Mouse (Mus musculus): ENCODE results near the gene Gm11037. TPM values are rescaled to one million over a fixed set of nuclear protein-coding genes. Genes with fewer than 3 reads are reported as not detected.
A peak's percentile ranks its signal among the peaks of the same experiment; 100 is the strongest.

Gm11037 gene
- polyA plus RNA-seq, 1 experiment from 2014 or later, result not detected

DNA sequence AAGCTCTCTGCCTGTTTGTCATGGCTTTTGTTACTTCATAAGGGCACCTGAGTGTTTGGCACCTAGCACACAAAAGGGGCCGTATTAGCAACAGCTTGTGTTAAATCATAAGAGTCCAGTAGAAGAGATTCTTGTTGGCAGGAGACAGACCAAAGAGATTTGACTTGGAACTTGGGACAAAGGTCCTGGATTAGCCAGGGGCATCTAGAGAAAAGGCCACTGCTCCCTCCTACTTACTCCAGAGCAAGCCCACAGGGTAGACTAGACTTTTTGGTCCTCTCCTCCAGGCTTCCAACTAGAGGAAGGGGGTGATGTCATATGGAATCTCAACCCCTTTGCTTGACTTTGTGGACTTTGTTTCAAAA, 42.6 kb downstream of the Gm11037 start:
- 78% methylated on average over 1 of the region's 1 CpGs for WGBS
- H3K9ac ChIP-seq, result no peak overlapping the region
- H3K27ac ChIP-seq, result no peak overlapping the region
- H3K4me2 ChIP-seq (replicated peaks), result no peak overlapping the region
- H3K9me3 ChIP-seq, result no peaks in the 10 kb centered on the region
- ATAC-seq (ENCODE audit: insufficient number of reproducible peaks, insufficient read depth, low FRiP score, low TSS enrichment), result no peak
- H3K4me3 ChIP-seq, result no peak overlapping the region
- H3K4me1 ChIP-seq, result peaks cover 52% of the 10 kb centered on the region
- peaks cover 33% of the 10 kb centered on the region for H3K27me3 ChIP-seq
- peaks cover 11% of the 10 kb centered on the region; the same call in 1 of the 2 replicates for H3K36me3 ChIP-seq

DNA sequence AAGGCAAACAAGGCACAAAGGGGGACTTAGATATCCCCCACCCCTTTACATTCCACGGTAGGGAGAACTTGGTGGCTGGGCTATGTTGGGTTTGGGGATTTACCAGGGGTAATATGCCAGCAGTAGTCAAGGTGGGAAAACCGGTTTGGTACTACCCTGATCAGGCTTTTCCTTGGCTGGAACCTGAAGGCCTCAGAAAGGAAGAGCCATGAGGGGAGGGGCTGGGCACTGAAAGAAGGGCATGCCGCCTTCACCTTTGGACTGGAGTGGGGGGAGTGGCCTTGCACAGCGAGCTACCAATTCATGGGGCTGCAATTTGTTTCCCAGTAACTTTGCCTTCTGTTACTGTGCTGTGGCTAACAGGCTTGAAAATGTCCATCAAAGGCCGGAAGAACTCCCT, 43.2 kb downstream of the Gm11037 start:
- no peak for ATAC-seq (ENCODE audit: insufficient number of reproducible peaks, insufficient read depth, low FRiP score, low TSS enrichment)
- no peak overlapping the region for H3K4me2 ChIP-seq (replicated peaks)
- no peak overlapping the region for H3K4me3 ChIP-seq
- peaks cover 11% of the 10 kb centered on the region; the same call in 1 of the 2 replicates for H3K36me3 ChIP-seq
- H3K27me3 ChIP-seq, result peaks cover 27% of the 10 kb centered on the region
- 0 out of 2 replicates have a peak overlapping the region, but pooled peaks have one; percentile 38 for H3K27ac ChIP-seq
- 62% methylated on average over 5 of the region's 5 CpGs for WGBS
- H3K4me1 ChIP-seq, result peaks cover 46% of the 10 kb centered on the region
- no peaks in the 10 kb centered on the region for H3K9me3 ChIP-seq
- no peak overlapping the region for H3K9ac ChIP-seq

DNA sequence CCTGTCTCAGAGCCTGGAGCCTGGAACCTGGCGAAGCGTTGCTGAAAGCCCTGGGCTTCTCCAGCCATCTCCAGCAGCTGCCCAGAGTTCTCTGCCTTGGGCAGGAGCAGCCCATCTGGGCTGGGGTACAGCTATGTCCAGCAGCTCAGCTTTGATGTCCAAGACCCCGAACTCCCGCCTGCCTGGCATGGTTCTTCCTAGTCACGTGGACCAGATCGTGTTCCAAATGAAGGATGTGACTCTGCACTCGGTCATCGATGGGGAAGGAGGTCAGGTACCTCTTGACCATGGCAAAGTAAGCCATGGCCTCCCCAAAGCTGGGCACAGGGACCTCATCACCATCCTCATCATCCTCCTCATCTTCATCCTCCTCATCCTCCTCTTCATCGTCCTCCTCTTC, 44.6 kb downstream of the Gm11037 start:
- Histone ChIP-seq H3K4me2 (replicated peaks) (peak overlapping the region; percentile 99), H3K4me1 (peaks cover 41% of the 10 kb centered on the region), H3K9ac (peak overlapping the region; percentile 88), H3K4me3 (peak overlapping the region; percentile 79), H3K27me3 (peaks cover 13% of the 10 kb centered on the region), H3K36me3 (peaks cover 11% of the 10 kb centered on the region; the same call in 1 of the 2 replicates), H3K9me3 (no peaks in the 10 kb centered on the region), H3K27ac (no peak overlapping the region)
- 85% methylated on average over 9 of the region's 9 CpGs for WGBS
- no peak for ATAC-seq (ENCODE audit: insufficient number of reproducible peaks, insufficient read depth, low FRiP score, low TSS enrichment)

DNA sequence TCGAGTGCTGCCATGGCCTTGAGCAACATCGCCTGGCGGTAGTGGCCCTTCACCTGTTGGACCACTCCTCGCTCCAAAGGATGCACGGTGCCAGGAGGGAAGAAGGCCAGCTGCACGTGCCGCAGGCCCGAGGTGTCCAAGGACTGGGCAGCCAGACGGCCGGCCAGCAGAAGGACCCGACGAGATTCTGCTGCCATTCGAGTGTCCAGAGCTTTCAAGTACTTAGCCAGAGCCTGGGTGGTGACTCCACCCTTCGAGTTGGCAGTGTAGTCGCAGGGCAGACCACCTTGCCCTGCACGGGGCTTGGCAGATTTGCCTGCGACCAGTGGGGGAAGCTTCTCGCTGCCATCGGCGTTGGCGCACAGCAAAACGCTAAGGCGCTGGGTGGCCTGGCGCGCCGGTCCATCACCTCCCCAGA, 45.5 kb downstream of the Gm11037 start:
- no peak for ATAC-seq (ENCODE audit: insufficient number of reproducible peaks, insufficient read depth, low FRiP score, low TSS enrichment)
- Histone ChIP-seq H3K36me3 (peaks cover 11% of the 10 kb centered on the region; the same call in 1 of the 2 replicates), H3K9ac (peak overlapping the region; percentile 88), H3K4me3 (peak overlapping the region; percentile 79), H3K27me3 (peaks cover 4% of the 10 kb centered on the region; the same call in 1 of the 2 replicates), H3K4me1 (peaks cover 41% of the 10 kb centered on the region), H3K4me2 (replicated peaks) (peak overlapping the region; percentile 99), H3K9me3 (no peaks in the 10 kb centered on the region), H3K27ac (peak overlapping the region; percentile 84)
- 37% methylated on average over 26 of the region's 26 CpGs for WGBS

DNA sequence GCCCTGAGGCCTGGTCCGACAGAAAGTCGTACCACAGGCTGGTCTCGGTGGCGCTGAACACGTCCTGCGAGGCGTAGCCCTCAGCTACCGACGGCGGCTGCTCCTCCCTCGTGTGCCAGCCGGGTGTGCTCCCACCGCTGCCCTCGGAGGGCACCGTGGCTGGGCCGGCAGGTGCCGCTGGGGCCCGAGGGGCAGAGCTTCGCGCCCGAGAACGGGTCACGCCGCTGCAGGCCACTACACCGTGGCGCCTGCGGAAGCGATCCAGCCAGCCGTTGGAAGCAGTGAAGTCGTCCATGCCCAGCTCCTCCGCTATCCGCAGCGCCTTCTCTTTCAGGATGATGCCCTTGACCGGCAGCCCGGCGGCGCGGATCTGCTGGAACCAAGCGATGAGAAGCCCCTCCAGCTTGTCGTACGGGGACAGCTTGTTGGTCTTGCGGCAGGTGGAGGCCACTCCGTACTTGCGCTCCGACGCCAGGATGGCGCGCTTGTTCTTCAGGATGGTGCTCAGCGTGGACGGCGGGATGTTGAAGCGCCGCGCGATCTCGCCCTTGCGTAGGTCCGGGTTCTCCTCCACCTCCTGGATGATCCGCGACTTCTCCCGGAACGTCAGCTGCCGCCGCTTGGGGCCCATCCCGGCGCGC, 46.1 kb downstream of the Gm11037 start:
- ATAC-seq (ENCODE audit: insufficient number of reproducible peaks, insufficient read depth, low FRiP score, low TSS enrichment), result peak; percentile 29; the same call in 1 of the 2 replicates
- H3K9ac ChIP-seq, result peak overlapping the region; percentile 88
- H3K36me3 ChIP-seq, result peaks cover 11% of the 10 kb centered on the region; the same call in 1 of the 2 replicates
- H3K27me3 ChIP-seq, result no peaks in the 10 kb centered on the region
- H3K4me1 ChIP-seq, result peaks cover 36% of the 10 kb centered on the region
- peak overlapping the region; percentile 99 for H3K4me2 ChIP-seq (replicated peaks)
- H3K9me3 ChIP-seq, result no peaks in the 10 kb centered on the region
- peak overlapping the region; percentile 84 for H3K27ac ChIP-seq
- 1% methylated on average over 67 of the region's 67 CpGs for WGBS
- H3K4me3 ChIP-seq, result peak overlapping the region; percentile 79

DNA sequence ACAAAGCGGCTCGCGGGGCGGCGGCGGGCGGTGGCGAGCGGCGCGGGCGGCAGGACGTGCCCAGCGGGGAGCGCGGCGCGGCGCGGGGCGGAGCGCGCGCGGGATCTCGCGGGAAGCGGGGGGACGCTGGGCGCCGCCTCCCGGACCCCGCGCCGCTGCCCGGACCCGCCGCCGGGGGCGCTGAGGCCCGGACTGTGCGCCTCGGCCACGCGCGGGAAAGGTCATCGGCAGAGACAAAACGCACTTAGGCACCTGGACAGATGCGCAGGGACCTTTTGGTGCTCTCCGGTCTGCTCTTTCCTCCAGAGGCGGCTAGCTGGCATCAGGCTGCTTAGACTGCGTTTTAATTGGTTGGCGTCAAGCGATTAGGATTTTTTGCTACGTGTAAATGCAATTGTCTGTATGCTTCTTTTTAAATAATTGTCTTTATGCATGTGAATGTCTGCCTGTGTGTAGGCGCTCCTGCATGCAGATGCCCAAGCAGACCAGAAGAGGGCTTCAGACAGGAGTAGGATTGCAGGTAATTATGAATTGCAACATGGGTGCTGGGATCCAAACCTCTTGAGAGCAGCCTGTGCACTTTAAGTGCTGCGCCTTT, 46.8 kb downstream of the Gm11037 start, which contains the start of gene Cenpb:
Cenpb (minus strand) TSS at position 78 of the 598 bp plus-strand sequence.
- 4% methylated on average over 34 of the region's 57 CpGs for WGBS
- no peaks in the 10 kb centered on the region for H3K27me3 ChIP-seq
- H3K4me3 ChIP-seq, result peak within 1 kb of the TSS; percentile 79

More for the DNA sequence above, 46.8 kb downstream of the Gm11037 start, which contains the start of gene Cenpb:
- H3K4me2 ChIP-seq (replicated peaks), result peak within 1 kb of the TSS; percentile 99
- H3K27ac ChIP-seq, result peak within 1 kb of the TSS; percentile 84
- H3K9ac ChIP-seq, result peak within 1 kb of the TSS; percentile 88
- H3K4me1 ChIP-seq, result peaks cover 30% of the 10 kb centered on the region
- peak; percentile 73; the same call in 1 of the 2 replicates for ATAC-seq (ENCODE audit: insufficient number of reproducible peaks, insufficient read depth, low FRiP score, low TSS enrichment)
- peaks cover 11% of the 10 kb centered on the region; the same call in 1 of the 2 replicates for H3K36me3 ChIP-seq
- no peaks in the 10 kb centered on the region for H3K9me3 ChIP-seq

Other genes starting within 250 kb of the Gm11037 start
- gene 4930402H24Rik, start 227.1 kb upstream of the Gm11037 start, polyA plus RNA-seq (2016; fragmentation: Nextera tagmentation; extraction: Ambion mirVana), result 44.6 and 55.4 TPM in 2 replicates
- gene Atrn, start 227.0 kb upstream of the Gm11037 start, polyA plus RNA-seq (2016; fragmentation: Nextera tagmentation; extraction: Ambion mirVana), result 10.1 and 11.0 TPM in 2 replicates
- gene Gfra4, start 90.4 kb upstream of the Gm11037 start, polyA plus RNA-seq (2016; fragmentation: Nextera tagmentation; extraction: Ambion mirVana), result 25.0 and 26.5 TPM in 2 replicates
- gene Adam33, start 69.7 kb upstream of the Gm11037 start, polyA plus RNA-seq (2016; fragmentation: Nextera tagmentation; extraction: Ambion mirVana), result 7.4 and 7.5 TPM in 2 replicates
- 0.08 and 0.11 TPM in 2 replicates for gene Siglec1, start 46.7 kb upstream of the Gm11037 start, polyA plus RNA-seq (2016; fragmentation: Nextera tagmentation; extraction: Ambion mirVana)
- 15.9 and 17.7 TPM in 2 replicates for gene Hspa12b, start 6.2 kb upstream of the Gm11037 start, polyA plus RNA-seq (2016; fragmentation: Nextera tagmentation; extraction: Ambion mirVana)
- gene 1700037H04Rik, start 26.6 kb downstream of the Gm11037 start, polyA plus RNA-seq (2016; fragmentation: Nextera tagmentation; extraction: Ambion mirVana), result 74.1 and 79.5 TPM in 2 replicates
- 12.6 and 14.8 TPM in 2 replicates for gene Cenpb, start 46.6 kb downstream of the Gm11037 start, polyA plus RNA-seq (2016; fragmentation: Nextera tagmentation; extraction: Ambion mirVana)
- gene Cdc25b, start 53.5 kb downstream of the Gm11037 start, polyA plus RNA-seq (2016; fragmentation: Nextera tagmentation; extraction: Ambion mirVana), result 48.8 and 52.3 TPM in 2 replicates
- gene Spef1, start 53.8 kb downstream of the Gm11037 start, polyA plus RNA-seq (2016; fragmentation: Nextera tagmentation; extraction: Ambion mirVana), result 4.9 and 5.2 TPM in 2 replicates
- gene Ap5s1, start 73.6 kb downstream of the Gm11037 start, polyA plus RNA-seq (2016; fragmentation: Nextera tagmentation; extraction: Ambion mirVana), result 29.7 and 31.5 TPM in 2 replicates
- gene Mavs, start 100.6 kb downstream of the Gm11037 start, polyA plus RNA-seq (2016; fragmentation: Nextera tagmentation; extraction: Ambion mirVana), result 16.3 and 18.1 TPM in 2 replicates
- gene Pank2, start 129.0 kb downstream of the Gm11037 start, polyA plus RNA-seq (2016; fragmentation: Nextera tagmentation; extraction: Ambion mirVana), result 61.8 and 61.9 TPM in 2 replicates
- gene Rnf24, start 219.4 kb downstream of the Gm11037 start, polyA plus RNA-seq (2016; fragmentation: Nextera tagmentation; extraction: Ambion mirVana), result 11.3 TPM in 2 replicates

Measured in embryonic facial prominence, embryonic 12.5 days (tissue).